Mouse (Mus musculus): ENCODE results near the gene Snx14.

DNA sequence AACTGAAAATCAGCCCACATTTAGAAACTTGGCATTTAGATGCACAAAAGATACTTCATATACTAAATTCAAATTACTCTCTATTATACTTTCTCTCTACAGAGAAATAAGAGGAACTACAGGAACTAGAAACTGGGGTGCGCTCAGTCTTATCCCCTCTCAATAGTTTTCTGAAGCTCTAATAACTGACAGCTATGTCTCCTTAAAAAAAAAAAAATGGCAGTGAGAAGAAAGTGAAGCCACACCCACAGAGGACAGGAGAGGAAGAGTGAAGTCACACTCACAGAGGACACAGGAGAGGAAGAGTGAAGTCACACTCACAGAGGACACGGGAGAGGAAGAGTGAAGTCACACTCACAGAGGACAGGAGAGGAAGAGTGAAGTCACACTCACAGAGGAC lies 14.4 kb downstream of the Snx14 start:
- TF ChIP-seq CTCF (conservative IDR thresholded peaks at IDR 0.05; ENCODE audit: low read length) (no peak), POU5F1 (IDR thresholded peaks at IDR 0.05; ENCODE audit: borderline replicate concordance, low read length) (no peak)

All from E14TG2a.4 (cell line).